Mouse (Mus musculus): Measurements from ENCODE around the gene Tmem104.
A peak's percentile ranks its signal among the peaks of the same experiment; 100 is the strongest.

The Tmem104 gene

GRCm38 (mm10) chr11:115266400-115266778, 79.1 kb downstream of the Tmem104 start:
- DNase-seq: peak; percentile 62 to 67

DNA sequence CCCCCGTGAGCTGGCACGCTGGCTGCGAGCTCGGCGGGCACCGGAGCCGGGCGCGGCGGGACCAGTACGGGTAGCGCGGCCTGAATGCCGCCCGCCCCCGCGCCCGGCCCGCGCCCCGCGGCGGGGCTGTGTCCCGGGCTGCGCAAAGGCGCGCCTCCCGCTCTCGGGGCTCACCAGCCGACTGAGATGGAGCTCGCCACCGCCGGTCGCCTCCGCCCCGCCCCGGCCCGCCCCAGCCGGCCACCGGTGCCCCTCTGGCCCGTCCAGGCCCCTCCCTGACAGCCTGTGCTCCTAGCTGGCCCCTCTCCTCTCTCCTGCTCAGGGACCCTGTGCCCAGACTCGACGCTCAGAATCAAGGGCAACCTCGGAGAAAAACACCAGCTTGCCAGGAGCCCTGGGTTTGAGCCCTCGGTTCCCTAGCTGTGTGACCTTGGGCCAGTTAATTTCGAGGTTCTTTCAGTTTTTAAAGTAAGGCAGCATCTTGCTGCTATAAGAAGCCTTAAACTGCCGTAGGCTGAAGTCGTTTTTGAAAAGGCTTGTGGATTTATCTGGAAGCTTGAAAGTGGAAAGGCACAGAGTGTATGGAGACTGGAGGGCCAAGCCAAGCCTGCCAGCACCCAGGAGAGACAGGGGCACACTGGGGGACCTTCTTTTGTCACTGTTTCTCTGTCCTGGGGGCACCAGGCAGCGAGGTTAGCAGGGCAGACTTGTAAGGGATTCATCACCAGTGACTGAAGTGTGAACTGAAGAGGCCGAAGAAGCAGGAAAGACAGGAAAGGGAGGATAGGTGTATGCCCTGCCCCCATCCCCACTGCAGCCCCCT, 80.0 kb downstream of the Tmem104 start, which contains the start of gene Grin2c:
Gene Grin2c, minus strand, starts transcription at position 183 of the 823 bp plus-strand sequence.
- peak in 1 of 2 experiments; percentile 58 for DNase-seq

DNA sequence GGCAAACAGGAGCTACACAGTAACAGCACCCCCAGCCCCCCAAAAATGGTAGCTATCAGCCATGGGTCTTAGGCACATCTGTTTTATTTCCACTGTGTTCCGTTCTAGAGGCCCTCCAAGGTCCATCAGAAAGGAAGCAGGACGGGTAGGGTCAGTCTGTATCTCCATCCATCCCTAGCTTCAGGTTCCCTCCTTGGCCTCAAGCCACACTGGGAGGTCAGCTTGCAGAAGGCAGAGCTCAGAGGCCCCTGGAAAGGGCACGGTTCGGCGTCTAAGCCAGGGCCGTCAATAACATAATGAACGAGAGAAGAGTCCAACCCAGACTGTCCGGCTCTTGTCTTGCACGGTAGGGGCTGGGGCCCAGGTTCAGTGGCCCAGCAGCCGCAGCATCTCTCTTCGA, 80.7 kb downstream of the Tmem104 start:
- DNase-seq: no peak

GRCm38 (mm10) chr11:115269330-115270066, 82.2 kb downstream of the Tmem104 start:
- DNase-seq: peak in 1 of 2 experiments; percentile 38

GRCm38 (mm10) chr11:115270148-115270861, 83.0 kb downstream of the Tmem104 start:
- DNase-seq: peak; percentile 93 to 95

DNA sequence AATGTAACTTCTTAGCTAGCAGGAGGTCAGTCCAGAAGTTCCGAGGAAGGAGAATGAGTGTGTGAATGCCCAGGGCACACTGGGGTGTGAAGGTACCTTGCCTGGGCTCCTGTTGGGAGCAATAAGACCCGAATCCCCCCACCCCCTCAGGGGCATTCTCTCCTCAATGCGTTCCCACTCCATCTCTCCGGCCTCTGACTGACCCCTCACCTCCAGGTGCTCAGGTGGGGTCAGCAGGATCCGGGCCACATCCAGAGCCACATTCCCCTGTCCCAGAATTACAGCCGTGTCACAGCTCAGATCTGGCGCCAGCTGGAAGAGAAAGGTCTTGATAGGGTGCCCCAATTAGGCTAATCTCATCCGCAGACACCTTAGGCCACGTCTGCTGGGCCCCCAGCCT, 83.8 kb downstream of the Tmem104 start:
- no peak for DNase-seq

- DNase-seq: no peak
These were observed 84.2 kb downstream of the Tmem104 start for GRCm38 (mm10) chr11:115271481-115271880.

- no peak for DNase-seq
These were observed 85.7 kb downstream of the Tmem104 start for GRCm38 (mm10) chr11:115272894-115273498.

DNA sequence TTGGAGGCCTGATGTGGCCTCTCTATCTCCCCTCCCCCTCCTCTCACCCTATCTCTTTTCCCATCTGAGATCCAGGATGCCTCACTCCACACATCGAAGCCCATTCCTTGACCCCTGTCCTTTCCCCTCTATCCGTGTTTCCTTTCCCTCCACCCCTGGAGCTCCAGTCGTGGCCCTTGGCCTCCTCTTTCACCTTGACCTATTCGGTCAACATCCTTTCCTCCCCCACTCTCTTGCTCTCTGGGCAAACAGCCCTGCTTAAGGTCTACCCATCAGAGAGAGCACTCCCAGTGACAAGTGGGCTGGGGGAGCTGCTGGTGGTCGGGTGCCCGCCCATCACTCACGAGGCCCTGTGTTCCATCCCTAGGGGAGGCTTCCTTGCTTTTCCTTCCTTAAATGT, 86.4 kb downstream of the Tmem104 start:
- no peak for DNase-seq

DNA sequence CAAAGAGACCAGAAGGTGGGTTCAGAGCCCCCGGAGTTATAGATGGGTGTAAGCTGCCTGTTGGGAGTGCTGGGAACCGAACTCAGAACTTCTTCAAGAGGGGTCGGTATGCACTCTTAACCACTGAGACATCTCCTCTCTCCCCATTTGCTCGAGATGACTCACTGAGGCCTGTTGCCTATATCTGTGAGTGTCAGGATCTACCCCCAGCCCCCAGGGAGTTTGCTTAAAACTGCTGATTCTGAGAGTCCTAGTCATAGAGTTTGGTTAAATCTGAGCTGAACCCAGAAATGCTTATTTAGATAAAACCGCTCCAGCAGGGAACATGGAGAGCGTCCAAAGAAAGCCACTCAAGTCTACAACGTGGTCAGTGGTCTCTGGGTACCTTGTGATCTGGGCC, 86.9 kb downstream of the Tmem104 start:
- DNase-seq: no peak

DNA sequence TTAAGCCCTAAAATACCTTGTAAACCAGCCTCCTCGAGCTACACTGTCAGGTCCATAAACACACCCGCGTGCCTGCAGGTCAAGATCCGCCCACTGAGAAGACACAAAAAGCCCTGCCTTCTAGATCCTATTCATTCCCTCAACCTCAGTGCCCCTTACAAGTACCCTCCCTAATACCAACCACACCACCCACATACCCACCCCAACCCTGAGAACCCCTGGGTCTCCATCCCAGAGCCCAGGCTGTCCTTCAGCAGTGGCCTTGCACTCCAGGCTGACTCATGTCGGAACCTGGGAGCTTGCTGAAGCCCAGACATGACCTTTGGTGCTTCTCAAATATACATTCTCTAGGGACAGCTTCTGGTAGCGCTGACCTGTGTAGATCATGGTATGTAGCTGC, 87.5 kb downstream of the Tmem104 start:
- DNase-seq: no peak

DNA sequence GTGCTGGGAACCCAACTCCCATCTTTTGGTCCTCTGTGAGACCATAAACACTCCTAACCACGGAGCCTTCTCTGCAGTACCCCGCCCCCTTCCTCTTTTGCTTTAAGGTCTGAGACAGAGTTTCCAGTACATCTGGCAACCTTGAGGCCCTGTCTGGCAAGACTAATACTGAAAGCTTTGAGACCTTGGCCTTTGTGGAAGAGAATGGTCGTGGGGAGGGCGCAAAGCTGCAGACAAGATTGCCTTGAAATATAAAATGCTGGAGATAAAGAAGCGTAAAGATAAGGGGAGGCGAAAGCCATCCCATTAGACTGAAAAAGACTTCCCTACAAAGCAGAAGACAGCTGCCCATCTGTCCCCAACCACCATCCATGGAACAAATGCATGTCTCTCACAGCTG, 88.2 kb downstream of the Tmem104 start:
- no peak for DNase-seq

DNA sequence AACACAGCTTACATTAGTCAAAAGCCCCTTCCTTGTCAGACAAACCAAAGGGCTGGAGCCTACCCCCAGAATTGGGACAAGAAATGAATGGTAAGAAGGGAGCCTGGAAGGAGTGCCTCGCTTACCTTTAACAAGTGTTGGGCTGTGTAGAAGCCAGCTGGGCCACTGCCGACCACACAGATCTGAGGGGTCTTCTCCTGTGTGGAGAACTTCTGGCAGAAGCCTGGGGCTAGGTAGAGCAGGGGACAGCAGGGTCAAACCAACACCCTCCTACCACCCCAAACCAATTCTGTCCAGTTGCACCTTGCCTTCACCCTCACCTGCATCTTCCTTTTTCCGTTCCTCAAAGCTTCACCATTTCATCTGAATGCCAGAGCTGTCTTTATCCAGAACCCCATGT, 88.7 kb downstream of the Tmem104 start:
- DNase-seq: peak in 1 of 2 experiments; percentile 34

DNA sequence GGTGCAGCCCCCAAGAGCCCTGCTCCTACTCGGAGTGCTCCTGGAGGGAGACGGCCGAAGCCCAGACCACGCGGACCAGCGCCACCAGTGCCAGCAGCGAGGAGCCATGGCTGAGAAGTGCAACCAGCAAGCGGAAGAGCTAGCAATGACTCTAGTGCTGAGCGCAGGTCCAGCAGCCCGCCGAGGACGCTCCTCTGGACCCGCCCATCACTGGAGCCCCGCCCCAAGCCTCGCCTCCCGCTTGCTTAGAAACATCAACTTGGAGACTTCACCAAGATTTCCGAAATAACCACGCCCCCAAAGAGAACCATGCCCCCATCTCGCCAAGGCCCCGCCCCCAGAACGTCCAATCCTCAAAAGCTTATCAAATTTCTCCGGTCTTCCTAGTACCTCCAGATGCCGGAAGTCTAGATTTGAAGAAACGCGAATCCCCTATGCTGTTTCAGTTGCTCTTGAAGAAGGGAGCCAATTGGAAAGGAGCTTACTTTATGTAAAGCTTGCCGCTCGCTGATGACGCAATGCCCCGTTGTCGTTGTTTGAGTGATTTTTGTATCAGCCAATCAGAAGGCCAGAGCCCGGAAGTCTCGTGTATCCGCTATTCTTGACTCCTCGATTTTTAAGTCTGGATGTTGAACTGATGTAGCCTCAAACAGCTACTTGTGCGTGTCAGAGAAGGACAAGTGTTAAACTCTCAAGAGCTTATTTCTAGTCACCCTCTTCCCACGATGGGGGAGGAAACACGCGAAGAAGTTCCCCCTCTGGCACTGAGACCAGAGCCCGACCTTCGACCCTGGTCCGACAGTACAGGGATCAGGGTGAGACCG, 89.7 kb downstream of the Tmem104 start, which contains the start of gene Fdxr:
Gene Fdxr, minus strand, starts transcription at position 271 of the 824 bp plus-strand sequence.
- peak; percentile 98 to 99 for DNase-seq

DNA sequence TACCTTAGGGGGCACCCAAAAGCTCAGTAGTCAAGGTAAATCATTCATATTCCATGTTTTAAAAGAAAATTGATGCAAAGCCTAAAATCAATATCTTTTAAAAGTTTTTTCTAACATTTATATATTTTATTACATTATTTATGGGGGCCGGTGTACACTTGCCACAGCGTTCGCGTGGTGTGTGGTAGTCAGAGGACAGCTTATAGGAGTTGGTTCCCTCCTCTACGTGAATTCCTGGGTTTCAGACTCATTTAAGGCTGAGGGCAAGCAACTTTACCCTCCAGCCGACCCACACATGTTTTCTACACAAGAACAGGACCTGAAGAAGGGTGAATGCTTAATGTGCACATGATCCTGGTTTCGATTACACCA, 90.3 kb downstream of the Tmem104 start:
- DNase-seq: no peak

GRCm38 (mm10) chr11:115278176-115278575, 90.9 kb downstream of the Tmem104 start:
- DNase-seq: no peak

GRCm38 (mm10) chr11:115279726-115280125, 92.4 kb downstream of the Tmem104 start:
- DNase-seq: no peak

DNA sequence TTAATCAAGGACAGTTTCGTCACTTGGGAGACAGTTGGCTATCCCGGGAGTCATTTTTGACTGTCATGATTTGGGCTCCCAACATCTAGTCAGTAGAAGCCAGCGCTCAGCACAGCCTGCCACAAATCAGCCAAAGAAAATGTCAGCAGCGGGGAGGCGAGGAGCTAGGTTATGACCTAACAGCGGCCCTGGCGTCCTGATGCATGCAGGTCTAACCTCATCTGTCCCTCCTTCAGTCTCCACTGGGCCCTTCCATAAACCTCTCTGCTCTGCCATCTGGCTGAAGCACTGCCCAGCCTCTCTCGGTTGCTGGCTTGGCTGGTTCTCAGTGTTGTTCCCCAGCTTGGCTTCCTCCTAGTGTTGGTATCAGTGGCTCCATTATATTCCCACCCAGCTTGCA, 95.0 kb downstream of the Tmem104 start:
- DNase-seq: peak; percentile 64 to 70

DNA sequence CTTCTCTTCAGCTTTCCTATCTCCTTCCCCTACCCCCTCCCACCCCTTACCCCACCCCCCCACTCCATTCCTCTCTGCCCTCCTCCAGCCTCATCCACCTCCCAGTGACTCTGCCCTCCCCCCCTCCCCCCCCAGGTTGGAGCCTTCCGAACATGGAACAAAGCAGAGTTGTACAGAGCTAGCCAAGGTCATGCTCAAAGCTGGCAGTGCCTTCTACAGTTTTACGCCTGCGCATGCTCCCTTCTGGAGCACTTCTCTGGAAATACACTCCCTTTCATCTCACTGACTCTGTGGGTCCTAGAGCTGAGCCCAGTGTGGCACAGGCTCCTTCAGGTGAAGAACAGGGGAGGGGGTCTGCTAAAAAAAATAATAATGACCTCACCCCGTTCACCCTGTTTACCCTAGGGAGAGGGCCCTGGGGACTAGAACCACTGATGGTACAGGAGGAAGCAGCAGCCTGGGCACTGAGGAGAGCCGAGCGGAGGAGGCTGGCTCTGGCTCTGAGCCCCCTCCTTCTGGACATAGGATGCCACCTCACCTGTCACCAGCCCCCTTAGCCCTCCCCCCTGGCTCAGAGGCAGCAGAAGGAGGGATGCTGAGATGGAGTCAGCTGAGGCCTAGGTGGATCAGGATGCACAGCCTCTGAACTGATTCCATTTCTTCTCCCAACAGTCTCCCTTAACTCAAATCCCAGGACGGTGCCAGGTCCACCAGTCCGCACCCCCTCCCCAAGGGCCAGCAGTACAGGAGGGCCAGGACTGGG, 95.6 kb downstream of the Tmem104 start:
- peak; percentile 50 to 55 for DNase-seq

- DNase-seq: peak in 1 of 2 experiments; percentile 39
These were observed 96.1 kb downstream of the Tmem104 start for GRCm38 (mm10) chr11:115283486-115283765.

- no peak for DNase-seq
These were observed 96.8 kb downstream of the Tmem104 start for GRCm38 (mm10) chr11:115283891-115284620.

Measured in cerebellum, postnatal 10 days (tissue).